Comparison of ENCODE assay signal across 8 mouse cellular contexts in the genomic region with DNA sequence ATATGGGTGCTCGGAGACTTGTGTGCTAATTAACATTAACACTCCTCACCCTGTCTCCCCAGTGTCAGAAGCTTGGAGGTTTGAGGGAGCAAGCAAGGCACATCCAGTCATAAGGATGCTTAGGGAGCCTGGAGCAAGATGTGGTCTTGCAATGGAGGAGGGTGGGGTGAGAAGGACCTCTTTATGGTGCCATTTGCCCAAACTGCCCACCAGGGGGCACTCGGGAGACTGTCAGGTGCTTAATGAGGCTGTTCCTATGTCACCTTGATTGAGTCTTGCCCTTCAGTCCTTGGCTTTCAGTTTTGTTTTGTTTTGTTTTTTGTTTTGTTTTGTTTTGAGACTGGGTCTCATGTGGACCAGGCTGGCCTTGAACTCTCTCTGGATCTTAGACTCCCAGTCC.
A peak's percentile ranks its signal among the peaks of the same experiment; 100 is the strongest.
DNase-seq lines count a peak whose midpoint lies in the region; ATAC-seq lines count a peak whose summit lies in the region.

No protein-coding gene starts in this region.

- no peak for DNase-seq in frontal cortex, postnatal 14 days (ENCODE audit: low spot score in 2 of 2)
- peak; percentile 51 for DNase-seq in ovary, postnatal 36 days (ENCODE audit: low spot score)
- DNase-seq in ovary, postnatal 14 days (ENCODE audit: low spot score) = no peak
- peak; percentile 33 for DNase-seq in c-Kit-positive CD71-positive TER-119-negative erythroid progenitor cells, embryonic 14.5 days (ENCODE audit: low read depth)
- DNase-seq in yolk sac, embryonic 10.5 days (ENCODE audit: low spot score) = peak; percentile 17

- ATAC-seq in frontal cortex, adult (ENCODE audit: low TSS enrichment) = 0 out of 2 replicates have a peak, but pooled peaks have one; percentile 44
- ATAC-seq in hematopoietic stem cell, adult 5-6 weeks (replicated peaks in 1 of 2; ENCODE audit: insufficient read depth in 1 of 2, low FRiP score in 2 of 2, low TSS enrichment in 1 of 2, low read depth in 1 of 2, poor library complexity in 2 of 2, severe bottlenecking in 2 of 2) = peak; percentile 49 to 84; a peak in 3 of 4 replicates
- peak; percentile 50; the same call in 1 of the 2 replicates for ATAC-seq in monocyte, adult 5-6 weeks (replicated peaks; ENCODE audit: insufficient number of reproducible peaks, low FRiP score, low TSS enrichment, poor library complexity, severe bottlenecking)

Comparison
In these comparisons a context has a peak if more than half of its experiments do, and no peak if none do; other contexts are left out.
1. DNase-seq: peak in ovary, postnatal 36 days (single experiment), c-Kit-positive CD71-positive TER-119-negative erythroid progenitor cells, embryonic 14.5 days (single experiment) and yolk sac, embryonic 10.5 days (single experiment); none in frontal cortex, postnatal 14 days (0 of 2) and ovary, postnatal 14 days (single experiment).
2. Peak in every context shown above with its lines, with median percentiles within 50 percentile points of each other: ATAC-seq.